Mouse (Mus musculus) midbrain, embryonic 11.5 days (tissue): ENCODE measurements around the gene Gm9833. TPM values are rescaled to one million over a fixed set of nuclear protein-coding genes. Genes with fewer than 3 reads are reported as not detected.
"Not testable (repeated sequence)": the region's sequence is repeated elsewhere in the genome, so short reads cannot be mapped to it uniquely, and the experiment has no call there.

Experiments
- ATAC-seq: fragments of 200-750 bp; cut with Nextera tagmentation; 2 replicates; pipeline ENCODE4 v1.8.0; 2017; ENCODE audit warnings: moderate TSS enrichment, moderate library complexity; ENCODE audit not compliant: low FRiP score
- DNase-seq: peaks from one replicate; pipeline ENCODE4 v3.0.0; 2015; ENCODE audit warnings: low spot score; ENCODE audit errors: missing footprints
- H3K27ac ChIP-seq: fragments of 300-500 bp; sonication (generic); 2 replicates; pipeline ENCODE4 v1.5.1; 2014; ENCODE audit warnings: low read depth, low read length
- H3K27me3 ChIP-seq: fragments of 300-500 bp; sonication (generic); 2 replicates; pipeline ENCODE4 v1.6.1; 2014; ENCODE audit warnings: mild to moderate bottlenecking, low read length, moderate library complexity, mixed read lengths; ENCODE audit not compliant: control insufficient read depth, insufficient read depth
- H3K36me3 ChIP-seq: fragments of 300-500 bp; sonication (generic); 2 replicates; pipeline ENCODE4 v1.6.1; 2014; ENCODE audit warnings: mild to moderate bottlenecking, low read length, moderate library complexity, mixed read lengths; ENCODE audit not compliant: control insufficient read depth, insufficient read depth
- H3K4me1 ChIP-seq: fragments of 300-500 bp; sonication (generic); 2 replicates; pipeline ENCODE4 v1.6.1; 2014; ENCODE audit warnings: low read length; ENCODE audit not compliant: control insufficient read depth, insufficient read depth
- H3K4me2 ChIP-seq: fragments of 300-500 bp; sonication (generic); 2 replicates; pipeline ENCODE4 v1.6.1; 2014; ENCODE audit warnings: mild to moderate bottlenecking, moderate library complexity
- H3K4me3 ChIP-seq: fragments of 300-500 bp; sonication (generic); 2 replicates; pipeline ENCODE4 v1.5.1; 2014; ENCODE audit warnings: low read depth, low read length
- H3K9ac ChIP-seq: fragments of 300-500 bp; sonication (generic); 2 replicates; pipeline ENCODE4 v1.6.1; 2014; ENCODE audit warnings: low read length
- H3K9me3 ChIP-seq: fragments of 300-500 bp; sonication (generic); 2 replicates; pipeline ENCODE4 v1.6.1; 2016; ENCODE audit warnings: low read length; ENCODE audit not compliant: control insufficient read depth
- WGBS: fragments of 180-500 bp; shearing (Covaris S2); extraction: QIAGEN DNeasy Blood & Tissue Kit; methylation state at CpG from one replicate; pipeline ENCODE4 v1.1.7; 2014; 5-methylcytosine and 5-hydroxymethylcytosine counted together
- polyA plus RNA-seq: library from polyadenylated mRNA; unstranded; fragments of >200 nt; fragmentation: Nextera tagmentation; extraction: Ambion mirVana; gene quantifications from 2 replicates; pipeline ENCODE4 v1.2.1, GENCODE M21; 2014

Gene Gm9833
- 8.5 and 11.5 TPM in 2 replicates for polyA plus RNA-seq

- not testable (repeated sequence) for H3K36me3 ChIP-seq, H3K27ac ChIP-seq, DNase-seq, H3K9me3 ChIP-seq, H3K4me2 ChIP-seq, H3K4me1 ChIP-seq, H3K4me3 ChIP-seq, H3K27me3 ChIP-seq, H3K9ac ChIP-seq
- peak; percentile 56; the same call in 1 of the 2 replicates for ATAC-seq
- WGBS: 34% methylated on average over 24 of the region's 38 CpGs
Observed at GRCm38 (mm10) chr3:10087994-10088393, at the start of gene Gm9833. Gene Gm9833 (plus strand): TSS chr3:10088110.

GRCm38 (mm10) chr3:10070070-10070469 is 17.8 kb upstream of the Gm9833 start:
- H3K36me3 ChIP-seq: no peaks in the 10 kb centered on the region
- no peak for ATAC-seq
- H3K9me3 ChIP-seq: no peaks in the 10 kb centered on the region
- no peaks in the 10 kb centered on the region for H3K27me3 ChIP-seq
- H3K4me1 ChIP-seq: no peaks in the 10 kb centered on the region
- H3K4me3 ChIP-seq: no peak overlapping the region
- H3K4me2 ChIP-seq: no peak overlapping the region
- DNase-seq: no peak
- H3K27ac ChIP-seq: no peak overlapping the region
- no peak overlapping the region for H3K9ac ChIP-seq

GRCm38 (mm10) chr3:10075826-10076225 is 12.1 kb upstream of the Gm9833 start:
- DNase-seq (no peak), ATAC-seq (no peak)
- Histone ChIP-seq H3K4me2 (no peak overlapping the region), H3K27ac (no peak overlapping the region), H3K9ac (no peak overlapping the region), H3K4me1 (no peaks in the 10 kb centered on the region), H3K36me3 (no peaks in the 10 kb centered on the region), H3K27me3 (no peaks in the 10 kb centered on the region), H3K9me3 (no peaks in the 10 kb centered on the region), H3K4me3 (no peak overlapping the region)

- no peaks in the 10 kb centered on the region for H3K4me1 ChIP-seq
- WGBS: 84% methylated on average over 6 of the region's 6 CpGs
- H3K4me2 ChIP-seq: no peak overlapping the region
- no peak overlapping the region for H3K9ac ChIP-seq
- H3K9me3 ChIP-seq: no peaks in the 10 kb centered on the region
- H3K36me3 ChIP-seq: no peaks in the 10 kb centered on the region
- DNase-seq: no peak
- no peaks in the 10 kb centered on the region for H3K27me3 ChIP-seq
- H3K4me3 ChIP-seq: no peak overlapping the region
- ATAC-seq: no peak
- H3K27ac ChIP-seq: no peak overlapping the region
Observed at GRCm38 (mm10) chr3:10077096-10077841, 10.6 kb upstream of the Gm9833 start.

- no peaks in the 10 kb centered on the region for H3K27me3 ChIP-seq
- DNase-seq (no peak), ATAC-seq (no peak)
- H3K4me2 ChIP-seq: no peak overlapping the region
- H3K4me1 ChIP-seq: no peaks in the 10 kb centered on the region
- no peak overlapping the region for H3K27ac ChIP-seq
- no peak overlapping the region for H3K4me3 ChIP-seq
- no peaks in the 10 kb centered on the region for H3K9me3 ChIP-seq
- no peaks in the 10 kb centered on the region for H3K36me3 ChIP-seq
- H3K9ac ChIP-seq: no peak overlapping the region
- WGBS: 89% methylated on average over 2 of the region's 2 CpGs
Observed at GRCm38 (mm10) chr3:10078113-10078512, 9.8 kb upstream of the Gm9833 start.

- no peak for ATAC-seq
- Histone ChIP-seq H3K27me3 (no peaks in the 10 kb centered on the region), H3K4me1 (no peaks in the 10 kb centered on the region), H3K27ac (no peak overlapping the region), H3K9ac (no peak overlapping the region), H3K36me3 (no peaks in the 10 kb centered on the region), H3K9me3 (no peaks in the 10 kb centered on the region), H3K4me2 (no peak overlapping the region), H3K4me3 (no peak overlapping the region)
- no peak for DNase-seq
- 76% methylated on average over 5 of the region's 5 CpGs for WGBS
Observed at GRCm38 (mm10) chr3:10081336-10081735, 6.6 kb upstream of the Gm9833 start.

GRCm38 (mm10) chr3:10081911-10082541 is 5.9 kb upstream of the Gm9833 start:
- H3K36me3 ChIP-seq: no peaks in the 10 kb centered on the region
- DNase-seq (peak; percentile 56), ATAC-seq (no peak)
- no peaks in the 10 kb centered on the region for H3K9me3 ChIP-seq
- no peak overlapping the region for H3K9ac ChIP-seq
- H3K4me2 ChIP-seq: no peak overlapping the region
- H3K4me1 ChIP-seq: no peaks in the 10 kb centered on the region
- WGBS: 72% methylated on average over 6 of the region's 6 CpGs
- H3K27me3 ChIP-seq: no peaks in the 10 kb centered on the region
- H3K4me3 ChIP-seq: no peak overlapping the region
- no peak overlapping the region for H3K27ac ChIP-seq

GRCm38 (mm10) chr3:10082545-10083062 is 5.3 kb upstream of the Gm9833 start:
- Histone ChIP-seq H3K9me3 (no peaks in the 10 kb centered on the region), H3K4me3 (no peak overlapping the region), H3K4me2 (no peak overlapping the region), H3K27me3 (no peaks in the 10 kb centered on the region), H3K9ac (no peak overlapping the region), H3K4me1 (no peaks in the 10 kb centered on the region), H3K36me3 (no peaks in the 10 kb centered on the region), H3K27ac (no peak overlapping the region)
- ATAC-seq: no peak
- 74% methylated on average over 4 of the region's 4 CpGs for WGBS
- DNase-seq: no peak

GRCm38 (mm10) chr3:10084102-10084501 is 3.8 kb upstream of the Gm9833 start:
- no peaks in the 10 kb centered on the region for H3K36me3 ChIP-seq
- H3K27ac ChIP-seq: no peak overlapping the region
- no peak overlapping the region for H3K9ac ChIP-seq
- DNase-seq: no peak
- no peaks in the 10 kb centered on the region for H3K4me1 ChIP-seq
- no peak overlapping the region for H3K4me2 ChIP-seq
- H3K27me3 ChIP-seq: no peaks in the 10 kb centered on the region
- no peaks in the 10 kb centered on the region for H3K9me3 ChIP-seq
- WGBS: 96% methylated on average over 3 of the region's 3 CpGs
- H3K4me3 ChIP-seq: no peak overlapping the region
- ATAC-seq: no peak
